Mouse (Mus musculus) testis, postnatal 14 days (tissue): ENCODE measurements at regions not wholly inside any gene's neighbourhood (a gene's known extent, or its start where the extent isn't known, plus 50 kb on each side); places are given as distances from the start of the nearest gene placed in this dataset.
"Not testable (repeated sequence)": the region's sequence is repeated elsewhere in the genome, so short reads cannot be mapped to it uniquely, and the experiment has no call there.

Experiments
- DNase-seq: peaks from one replicate; pipeline ENCODE4 v3.0.0; 2021; ENCODE audit warnings: low spot score

DNA sequence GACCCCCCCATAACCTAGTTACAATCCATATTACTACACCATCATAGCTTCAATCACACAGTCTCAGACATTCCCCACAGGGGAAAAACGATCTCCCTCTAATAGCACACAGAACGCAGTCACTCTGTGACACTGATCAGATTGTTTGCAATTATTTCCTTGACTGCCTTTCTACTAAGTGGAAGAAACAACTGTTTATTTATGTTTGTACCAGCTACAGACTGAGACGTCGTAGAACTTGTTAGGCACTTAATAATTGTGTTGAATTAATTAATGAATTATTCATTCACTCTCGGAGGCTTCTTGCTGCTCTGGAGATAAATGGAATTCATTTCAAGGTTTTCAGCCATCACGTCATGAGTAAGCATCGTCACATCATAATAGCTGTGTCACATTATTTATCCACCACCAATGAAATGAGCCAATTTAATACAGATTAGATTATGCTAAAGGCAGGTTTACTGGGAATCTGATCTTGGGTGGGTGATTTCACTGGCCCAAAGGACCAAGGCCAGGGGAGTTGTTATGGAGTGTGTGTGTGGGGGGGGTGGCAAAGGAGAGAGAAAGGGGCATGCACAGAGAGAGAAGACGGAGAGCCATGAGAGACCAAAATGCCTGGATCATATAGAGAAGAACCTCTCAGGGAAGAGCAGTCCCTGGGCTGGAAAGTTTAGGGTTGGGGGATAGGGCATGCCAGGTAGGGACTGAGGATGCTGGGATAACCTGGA lies 355.7 kb upstream of the Zwint start:
- no peak for DNase-seq

DNA sequence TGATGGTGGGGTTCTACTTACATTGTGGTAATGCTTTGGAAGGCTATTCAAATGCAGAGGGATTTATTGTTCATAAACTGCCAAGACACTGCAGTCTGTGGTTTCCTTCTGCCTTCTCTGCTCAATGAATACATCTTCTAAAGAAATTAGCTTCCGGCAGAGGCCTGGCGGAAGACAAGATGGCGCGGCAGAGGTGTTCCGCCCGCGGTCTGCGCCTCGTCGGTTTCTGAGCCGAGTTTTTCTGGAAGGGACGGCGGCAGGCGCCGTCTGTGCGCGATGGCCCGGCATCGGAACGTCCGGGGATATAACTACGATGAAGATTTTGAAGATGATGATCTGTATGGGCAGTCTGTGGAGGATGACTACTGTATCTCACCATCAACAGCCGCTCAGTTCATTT lies 345.6 kb upstream of the Zwint start:
- DNase-seq = not testable (repeated sequence)

DNA sequence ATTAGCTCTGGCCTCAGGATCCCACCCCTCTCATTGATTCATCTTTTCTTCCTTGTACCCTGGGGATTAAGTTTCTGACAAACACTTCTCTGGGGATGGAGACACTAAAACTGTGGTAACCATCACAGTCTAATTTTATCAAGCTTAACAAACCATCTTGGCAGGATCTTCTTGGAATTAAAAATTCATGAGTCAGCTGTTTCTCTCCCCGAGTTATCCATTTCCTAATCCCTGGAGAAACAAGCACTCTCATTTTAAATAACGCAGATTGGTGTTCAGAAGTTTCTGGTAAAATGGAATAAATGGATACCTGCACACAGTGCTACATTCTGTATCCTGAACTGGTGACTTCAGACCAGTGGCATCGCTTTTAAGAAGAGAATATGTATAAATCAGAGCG lies 336.3 kb upstream of the Zwint start:
- DNase-seq = no peak

DNA sequence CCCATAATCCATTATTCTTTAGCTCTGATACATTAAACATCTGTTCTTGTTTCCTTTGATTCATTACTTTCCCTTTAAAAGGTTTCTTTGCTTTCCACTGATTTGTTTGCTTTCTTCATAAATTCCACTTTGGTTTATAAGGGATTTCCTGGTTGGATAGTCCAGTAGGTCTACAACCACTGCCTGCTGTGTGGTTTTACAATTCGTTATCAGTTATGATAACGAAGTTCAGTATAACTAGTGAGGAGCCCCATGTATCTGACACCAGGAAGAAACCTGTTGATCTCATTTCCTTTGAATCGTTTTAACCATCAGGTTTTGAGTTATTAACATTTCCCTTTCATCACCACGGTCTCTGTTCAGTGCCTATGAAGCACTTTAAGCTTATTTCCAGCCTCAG lies 334.3 kb upstream of the Zwint start:
- DNase-seq = no peak

DNA sequence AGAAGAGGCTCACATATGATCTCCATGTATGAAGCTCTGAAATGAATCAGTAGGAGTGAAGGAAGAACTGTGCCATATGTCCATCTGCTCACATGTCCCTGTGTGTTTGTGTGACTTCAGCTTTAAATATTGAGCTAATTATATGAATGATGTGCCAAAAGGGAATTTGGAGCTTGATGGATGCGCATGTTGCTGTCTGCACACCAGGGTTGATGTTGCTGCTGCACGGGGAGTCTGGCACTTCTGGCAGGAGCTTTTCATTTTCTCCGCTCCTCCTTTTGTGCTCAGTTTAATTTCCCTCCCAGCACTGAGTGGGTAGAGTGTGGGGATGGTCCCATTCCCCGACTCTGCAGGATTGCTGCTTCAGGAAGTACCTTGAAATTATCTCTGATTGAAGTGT lies 328.0 kb upstream of the Zwint start:
- no peak for DNase-seq

DNA sequence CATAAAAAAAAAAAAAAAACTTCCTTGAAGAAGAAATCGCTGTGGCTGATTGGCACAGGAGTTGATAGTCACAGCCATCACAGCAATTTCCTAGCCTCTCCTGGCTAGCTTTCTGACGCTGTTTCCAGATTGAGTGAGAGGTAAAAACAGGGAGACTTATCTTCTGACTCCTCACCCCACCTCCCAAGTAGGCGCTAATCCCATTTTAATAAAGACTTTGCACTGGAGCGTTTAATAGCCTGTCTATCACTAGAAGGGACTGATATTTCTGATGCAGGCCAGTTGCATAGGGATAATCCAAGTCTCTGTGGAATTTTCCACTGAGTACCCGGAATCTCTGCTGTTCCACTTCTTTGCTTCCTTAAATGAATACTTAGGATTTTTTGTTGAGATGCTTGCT lies 307.4 kb upstream of the Zwint start:
- no peak for DNase-seq

DNA sequence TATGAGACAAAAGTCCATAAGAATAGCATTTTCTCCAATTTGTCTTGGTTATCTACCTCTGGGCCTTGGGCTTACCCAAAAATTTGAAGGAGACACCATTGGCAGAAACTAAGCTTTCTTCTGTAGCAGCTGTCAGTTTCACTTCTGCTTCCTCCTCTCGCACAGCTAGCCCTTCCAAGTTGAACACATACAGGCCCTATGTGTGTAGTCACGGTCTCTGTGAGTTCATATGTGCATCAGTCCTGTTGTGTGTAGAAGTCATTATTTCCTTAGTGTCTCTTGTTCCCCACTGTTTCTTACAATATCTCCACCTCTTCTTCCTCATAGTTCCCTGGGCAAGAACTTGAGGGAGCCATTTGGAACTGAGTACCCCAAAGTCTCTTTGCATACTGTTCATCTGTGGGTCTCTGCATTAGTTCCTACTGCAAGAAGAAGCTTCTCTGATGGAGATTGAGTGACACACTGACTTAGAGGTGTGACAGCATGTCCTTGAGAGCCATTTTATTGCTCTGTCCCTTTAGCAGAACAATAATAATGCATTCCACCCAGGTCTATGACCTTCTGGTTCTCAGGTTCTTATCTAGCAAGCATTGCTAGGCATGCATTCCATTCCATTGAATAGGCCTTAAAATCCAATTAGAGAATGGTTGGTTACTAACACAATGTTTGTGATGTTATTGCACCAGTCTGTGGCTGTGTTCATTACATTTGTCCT lies 306.5 kb upstream of the Zwint start:
- no peak for DNase-seq

DNA sequence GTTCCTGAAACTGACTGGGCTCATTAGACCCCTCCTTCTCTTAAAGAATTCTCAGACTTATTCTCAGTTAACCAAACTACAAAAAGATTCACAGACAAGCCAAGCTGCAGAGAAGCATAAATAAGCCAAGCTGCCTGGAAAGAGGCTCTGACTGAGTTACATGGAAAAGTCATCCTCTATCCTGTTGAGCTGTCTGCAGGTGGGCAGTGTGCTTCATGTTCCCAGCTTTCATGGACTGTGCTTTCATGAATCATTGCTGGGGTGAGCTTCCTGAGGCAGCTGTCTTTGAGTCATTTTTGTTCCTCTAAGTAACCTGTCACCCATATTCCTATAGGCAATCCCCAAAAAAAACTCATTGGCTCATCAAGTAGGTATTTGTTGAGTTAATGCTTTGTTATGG lies 301.8 kb upstream of the Zwint start:
- no peak for DNase-seq

DNA sequence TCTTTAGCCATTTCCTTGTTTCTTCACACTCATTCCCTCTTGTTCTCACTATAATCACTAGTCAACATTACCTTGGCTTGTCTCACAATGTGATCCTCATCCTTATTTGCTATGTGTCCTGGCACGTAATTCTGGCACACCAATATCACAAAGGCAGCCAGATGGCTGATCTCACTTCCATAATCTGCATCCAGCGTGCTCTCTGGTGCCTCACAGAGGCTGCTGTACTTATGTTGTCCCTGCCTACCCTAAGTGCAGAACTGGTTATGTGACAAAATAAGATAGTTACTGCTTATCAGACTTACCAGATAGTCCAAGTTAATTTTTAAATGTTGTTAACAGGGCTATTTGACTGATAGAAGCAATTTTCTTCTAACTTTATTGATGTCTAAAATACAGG lies 301.1 kb upstream of the Zwint start:
- no peak for DNase-seq

DNA sequence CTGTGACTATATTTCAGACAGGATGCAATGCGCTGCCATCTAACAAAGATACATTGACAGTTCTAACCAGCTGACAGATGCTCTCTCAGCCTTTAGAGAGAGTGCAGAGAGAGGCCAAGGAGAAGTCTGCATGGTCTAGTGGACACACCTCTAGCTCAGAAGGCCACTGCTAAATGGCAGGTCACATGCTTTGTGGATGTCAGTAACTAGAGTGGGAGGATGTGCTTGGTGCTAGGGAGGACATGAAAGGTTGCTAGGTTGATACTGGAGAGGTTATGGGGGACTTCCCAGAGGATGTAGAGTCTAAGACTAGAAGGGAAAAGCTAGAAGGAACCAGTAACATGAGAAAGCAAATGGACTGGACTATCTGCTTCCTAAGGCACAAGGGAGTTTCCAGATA lies 271.3 kb upstream of the Zwint start:
- no peak for DNase-seq

DNA sequence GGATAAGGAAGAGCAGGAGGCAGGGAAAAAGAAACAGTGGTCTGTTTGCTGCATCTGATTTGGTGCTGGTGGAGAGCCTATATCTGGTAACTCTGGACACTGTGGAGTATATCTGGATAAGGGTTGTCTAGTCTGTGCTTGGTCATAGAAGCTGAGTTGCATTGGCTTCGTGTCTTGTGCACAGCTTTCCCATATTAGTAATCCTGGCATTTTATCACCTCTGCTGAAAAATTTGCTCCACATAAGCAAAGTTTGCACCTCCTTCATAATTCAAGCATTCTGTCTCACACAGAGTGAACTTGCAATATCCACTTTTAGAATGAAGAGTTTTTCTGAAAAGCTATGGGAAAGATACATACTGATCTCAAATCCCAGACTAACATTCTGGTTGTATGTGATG lies 269.8 kb upstream of the Zwint start:
- DNase-seq = no peak

DNA sequence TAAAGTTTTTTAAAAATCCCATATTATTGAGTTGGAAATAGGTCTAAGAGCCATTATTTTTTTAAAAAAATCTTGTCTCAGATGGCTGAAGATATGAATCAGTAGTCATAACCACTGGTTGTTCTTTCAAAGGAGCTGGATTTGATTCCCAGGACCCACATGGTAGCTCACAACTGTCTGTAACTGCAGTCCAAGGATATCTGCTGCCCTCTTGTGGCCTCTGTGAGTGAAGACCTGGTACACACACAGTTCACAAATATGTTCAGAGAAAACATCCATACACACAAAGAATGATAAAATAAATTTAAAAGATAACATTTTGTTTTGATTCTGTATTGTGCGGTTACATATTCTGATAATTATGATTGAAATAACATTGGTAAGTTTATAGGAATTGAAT lies 263.2 kb upstream of the Zwint start:
- no peak for DNase-seq

DNA sequence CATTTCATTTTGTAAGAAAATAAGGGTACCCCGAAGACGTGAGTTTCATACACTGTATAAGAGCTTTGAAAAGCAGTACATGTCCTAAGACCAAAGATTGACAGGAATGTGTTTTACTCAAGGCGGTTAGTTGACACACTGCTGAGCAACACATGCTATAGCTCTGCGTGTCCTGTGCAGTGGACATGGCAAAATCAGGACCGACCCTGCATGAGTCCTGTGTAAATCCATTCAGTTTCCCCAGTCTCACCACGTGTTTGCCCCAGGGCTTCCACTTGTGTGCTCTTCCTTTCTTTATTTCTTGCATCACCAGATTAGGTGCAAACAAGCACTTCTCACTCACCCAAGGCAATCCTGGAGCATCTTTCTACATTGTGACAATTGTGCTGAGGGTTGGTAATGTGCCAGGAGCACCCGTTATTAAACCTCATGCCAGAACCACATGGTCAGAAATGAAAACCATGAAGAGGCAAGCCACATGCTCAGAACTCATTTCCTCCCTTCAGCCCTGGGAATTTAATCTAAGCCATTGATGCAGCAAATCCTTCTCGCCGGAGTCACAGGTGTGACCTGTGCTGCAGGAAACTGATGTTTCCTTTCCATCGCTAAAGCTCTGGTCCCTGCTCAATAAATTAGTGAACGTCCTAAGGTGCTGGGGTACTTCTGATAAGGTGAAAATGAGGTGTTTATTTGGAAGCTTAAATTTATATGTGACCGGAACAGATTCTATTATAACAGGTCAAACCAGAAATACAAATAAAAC lies 261.2 kb upstream of the Zwint start:
- no peak for DNase-seq

DNA sequence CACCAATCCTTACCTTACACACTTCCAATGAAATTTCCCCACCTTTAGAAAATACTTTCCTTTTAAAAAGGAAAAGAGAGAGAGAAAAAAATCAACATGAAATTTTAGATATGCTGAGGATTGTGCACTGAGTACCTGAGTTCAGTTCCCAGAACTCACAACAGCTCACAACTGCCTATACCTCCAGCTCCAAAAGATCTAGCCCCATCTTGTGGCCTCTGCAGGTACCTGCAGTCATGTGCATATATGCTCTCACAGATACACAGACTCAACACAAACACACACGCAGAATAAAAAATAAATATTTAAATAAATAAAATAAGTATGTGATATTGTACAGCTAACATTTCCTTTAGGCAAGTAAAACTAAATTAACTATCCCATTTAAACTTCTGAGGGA lies 260.3 kb upstream of the Zwint start:
- no peak for DNase-seq

DNA sequence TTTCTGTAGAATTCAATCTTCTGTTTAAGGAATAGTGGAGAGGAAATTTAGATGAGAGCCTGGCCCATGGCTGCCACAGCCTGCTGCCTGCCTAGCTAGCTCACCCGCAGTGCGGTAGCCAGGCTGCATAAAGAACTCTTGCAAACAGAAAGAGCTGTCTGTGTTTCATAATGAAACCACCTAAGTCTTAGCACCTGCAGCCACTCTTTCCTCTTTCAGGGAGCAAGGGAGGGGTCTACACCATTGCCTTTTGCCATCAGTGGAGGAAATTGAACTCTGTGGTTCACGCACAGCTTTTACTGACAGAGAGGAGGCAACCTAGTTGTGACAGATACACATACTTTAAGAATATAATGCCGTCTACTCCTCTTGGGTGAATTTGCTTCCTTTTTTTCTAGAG lies 251.4 kb upstream of the Zwint start:
- no peak for DNase-seq

DNA sequence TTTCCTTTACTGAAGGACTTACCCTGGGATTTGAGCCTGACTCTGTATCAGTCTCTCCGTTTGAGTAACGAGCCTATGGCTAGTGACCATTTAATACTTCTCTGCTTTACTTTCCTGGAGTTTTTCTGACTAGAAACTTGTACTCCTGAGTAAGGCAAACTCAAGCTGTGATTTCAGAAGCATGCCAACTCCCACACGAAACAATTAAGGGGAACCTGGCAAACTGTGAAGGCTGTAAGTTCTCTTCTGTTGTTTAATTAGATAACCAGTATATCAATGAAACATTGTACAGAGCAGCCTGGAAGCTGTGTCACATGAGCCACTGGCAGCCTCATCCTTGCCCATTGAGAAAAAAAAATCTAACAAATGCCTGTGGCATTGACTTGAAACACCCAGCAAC lies 244.3 kb upstream of the Zwint start:
- no peak for DNase-seq

DNA sequence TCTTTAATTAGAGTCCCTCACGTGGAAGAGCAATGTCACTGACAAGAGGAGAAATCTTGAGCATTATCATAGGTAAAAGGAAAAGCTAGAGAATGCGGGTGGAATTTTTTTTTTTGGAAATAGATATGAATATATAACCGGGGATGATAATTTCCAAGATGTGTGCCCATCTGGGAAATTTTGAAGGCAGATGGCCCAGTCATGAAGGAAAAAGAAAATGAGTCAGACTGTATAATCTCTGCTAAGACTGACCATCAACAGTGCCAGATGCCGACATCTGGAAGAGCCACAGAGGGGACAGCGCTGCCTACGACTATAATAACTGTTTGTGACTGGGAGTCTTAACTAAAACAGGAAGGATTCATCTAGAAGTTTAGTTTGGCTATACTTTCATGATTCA lies 243.0 kb upstream of the Zwint start:
- no peak for DNase-seq

DNA sequence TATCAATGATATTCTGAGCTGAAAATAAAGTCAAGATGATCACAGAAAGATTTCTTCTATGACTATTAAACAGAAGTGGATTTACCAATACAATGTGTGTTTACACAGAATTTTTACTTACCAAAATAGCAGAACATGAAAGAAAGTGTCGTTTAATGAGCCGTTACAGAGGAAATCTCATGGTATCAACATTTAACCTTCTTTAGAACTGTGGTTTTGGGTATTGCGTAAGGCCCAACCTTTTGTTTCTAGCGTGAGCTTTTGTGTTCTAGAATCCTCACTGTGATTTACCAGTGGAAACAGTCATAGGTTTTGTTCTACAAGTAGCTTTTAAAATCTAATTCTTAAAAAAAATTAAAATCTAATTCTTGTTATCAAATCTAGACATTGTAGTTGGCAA lies 200.0 kb upstream of the Zwint start:
- DNase-seq = no peak

DNA sequence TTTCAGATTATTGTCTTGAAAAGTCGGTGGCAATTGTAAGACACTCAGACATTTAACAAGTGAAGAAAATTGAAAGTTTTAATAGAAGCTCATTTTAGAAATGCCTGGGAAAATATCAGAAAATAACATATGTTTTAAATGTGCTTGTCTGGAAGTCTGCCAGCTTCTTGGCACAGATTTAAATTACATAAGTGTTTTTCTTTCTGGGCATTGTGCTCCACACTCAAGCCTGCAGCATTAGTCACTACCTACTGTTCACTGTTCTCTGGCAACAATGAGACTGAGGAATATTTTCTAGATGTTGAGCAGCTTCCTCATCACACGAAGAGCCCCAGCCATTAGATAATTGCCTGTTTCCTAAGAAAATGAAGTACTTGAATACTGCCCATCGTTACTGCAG lies 170.3 kb upstream of the Zwint start:
- DNase-seq = no peak

DNA sequence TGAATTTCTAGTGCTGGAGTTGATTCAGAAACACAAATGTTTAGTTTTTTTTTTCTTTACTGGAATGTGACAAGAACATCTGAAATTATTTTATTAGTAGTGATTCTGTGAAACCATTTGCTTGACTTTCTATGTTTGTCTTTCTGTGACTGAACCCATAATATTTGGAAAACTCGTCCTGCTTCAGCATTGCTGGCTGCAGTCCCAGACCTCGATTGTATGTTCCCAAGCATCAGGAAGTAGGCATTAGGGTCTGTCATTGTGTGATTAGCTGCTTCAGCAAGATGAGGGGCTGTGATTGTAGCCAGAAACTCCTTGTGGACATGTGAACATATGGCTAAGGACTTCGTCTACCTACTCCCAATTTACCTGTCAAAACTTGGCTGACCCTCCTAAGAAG lies 122.2 kb upstream of the Zwint start:
- no peak for DNase-seq

DNA sequence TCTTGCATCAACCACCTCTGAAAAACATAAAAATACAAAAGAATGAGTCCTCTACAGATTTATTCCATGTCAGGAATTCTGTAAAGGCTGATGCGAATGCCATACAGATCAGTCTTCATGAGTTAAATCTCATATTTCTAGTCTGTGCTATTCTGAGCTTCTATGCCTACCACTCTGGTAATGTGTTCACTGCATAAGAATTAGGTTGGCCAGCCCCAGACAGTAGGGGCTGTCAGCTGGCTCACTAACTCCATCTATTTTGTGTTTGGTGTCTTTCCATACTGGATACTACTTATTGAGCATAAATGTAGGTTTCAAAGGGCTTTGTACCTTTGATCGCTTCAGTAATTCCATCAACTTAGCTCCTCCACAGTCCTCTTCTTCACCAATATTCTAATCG lies 121.2 kb upstream of the Zwint start:
- no peak for DNase-seq

DNA sequence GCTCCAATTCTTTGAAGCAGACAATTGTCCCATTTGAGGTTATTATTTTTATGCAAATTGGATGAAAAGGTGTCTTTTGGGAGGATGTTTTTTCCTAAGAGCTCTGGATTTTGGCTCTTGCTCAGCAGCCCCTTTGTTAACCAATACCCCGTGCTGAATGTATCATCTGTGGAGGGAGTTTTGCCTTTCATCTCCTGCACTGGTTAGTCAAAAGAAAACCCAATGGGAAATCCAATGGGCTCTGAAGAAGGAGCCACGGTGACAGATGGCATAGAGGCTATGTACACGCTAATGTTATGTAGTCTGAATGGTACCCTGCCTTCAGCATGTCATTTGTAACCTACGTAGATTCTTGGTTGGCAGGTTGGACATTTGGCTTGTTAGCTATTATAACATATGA lies 120.8 kb upstream of the Zwint start:
- no peak for DNase-seq

DNA sequence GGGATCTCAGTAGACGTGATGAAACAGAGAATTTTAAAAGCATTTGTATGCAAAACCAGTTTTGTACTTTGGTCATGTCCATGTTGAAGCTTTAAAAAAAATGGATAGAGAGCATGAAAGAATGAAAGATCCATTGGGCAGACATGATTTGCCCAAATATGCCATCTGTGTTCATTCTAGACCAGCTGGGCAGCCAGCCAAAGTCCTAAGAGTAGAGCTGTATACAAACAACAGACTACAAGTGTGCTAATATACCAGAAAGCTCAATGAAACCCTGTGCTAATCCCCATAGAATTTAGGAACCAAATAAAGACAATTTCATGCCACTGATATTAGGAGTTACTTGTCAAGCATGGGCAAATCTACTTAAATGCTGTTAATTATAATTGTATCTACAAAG lies 105.1 kb upstream of the Zwint start:
- no peak for DNase-seq
